Mouse (Mus musculus): ENCODE results near the gene 2210016F16Rik. TPM values are rescaled to one million over a fixed set of nuclear protein-coding genes. Genes with fewer than 3 reads are reported as not detected.
"Not testable (repeated sequence)": the region's sequence is repeated elsewhere in the genome, so short reads cannot be mapped to it uniquely, and the experiment has no call there.

The 2210016F16Rik gene
- total RNA-seq, 2 experiments from 2014 or later, result 21.9 to 24.1 TPM

GRCm38 (mm10) chr13:58384371-58384770, 654 bp downstream of the 2210016F16Rik start:
- no peak for DNase-seq (ENCODE audit: low spot score in 2 of 2)

GRCm38 (mm10) chr13:58373153-58373470, 11.9 kb downstream of the 2210016F16Rik start:
- no peak for DNase-seq (ENCODE audit: low spot score in 2 of 2)

DNA sequence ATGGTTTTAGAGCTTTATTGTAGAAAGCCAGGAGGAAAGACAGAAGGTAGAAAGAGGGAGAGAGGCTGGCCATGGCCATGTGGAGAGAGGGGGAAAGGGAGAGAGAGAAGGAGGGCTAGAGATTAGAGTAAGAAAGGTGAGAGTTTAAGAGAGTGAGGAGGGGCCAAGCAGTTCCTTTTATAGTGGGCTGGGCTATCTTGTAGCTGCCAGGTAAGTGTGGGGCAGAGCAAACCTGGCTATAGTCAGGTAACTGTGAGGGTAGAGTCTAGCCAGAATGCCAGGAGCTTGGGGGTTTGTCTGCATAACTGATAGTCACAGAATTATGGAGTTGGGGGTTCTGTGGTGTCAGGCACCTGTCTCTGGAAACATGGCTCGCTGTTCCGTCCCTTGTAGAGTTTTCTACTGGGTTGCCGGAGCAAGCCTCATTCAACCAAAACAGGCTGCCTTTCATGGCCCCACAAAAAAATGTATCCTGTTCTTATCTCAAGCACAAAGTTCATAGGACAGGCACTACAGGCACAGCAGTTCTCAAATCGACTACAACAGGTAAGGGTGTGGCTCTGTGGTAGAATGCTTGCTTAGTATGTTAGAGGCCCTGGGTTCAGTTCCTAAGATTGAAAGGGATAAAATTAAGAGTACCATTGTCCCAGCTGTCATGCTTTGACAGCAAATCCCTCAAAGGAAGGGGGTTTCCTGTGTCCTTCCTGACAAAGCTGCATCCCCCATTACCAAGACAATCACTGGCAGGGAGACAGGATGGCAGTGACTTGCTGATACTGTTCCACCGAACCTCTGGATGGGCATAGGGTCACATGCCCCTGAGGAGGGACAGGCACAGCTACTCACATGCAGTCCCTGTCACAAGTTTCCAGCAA, 12.5 kb downstream of the 2210016F16Rik start:
- no peak for DNase-seq (ENCODE audit: low spot score in 2 of 2)

- no peak for DNase-seq (ENCODE audit: low spot score in 2 of 2)
Observed at GRCm38 (mm10) chr13:58368835-58369234, 16.2 kb downstream of the 2210016F16Rik start.

DNA sequence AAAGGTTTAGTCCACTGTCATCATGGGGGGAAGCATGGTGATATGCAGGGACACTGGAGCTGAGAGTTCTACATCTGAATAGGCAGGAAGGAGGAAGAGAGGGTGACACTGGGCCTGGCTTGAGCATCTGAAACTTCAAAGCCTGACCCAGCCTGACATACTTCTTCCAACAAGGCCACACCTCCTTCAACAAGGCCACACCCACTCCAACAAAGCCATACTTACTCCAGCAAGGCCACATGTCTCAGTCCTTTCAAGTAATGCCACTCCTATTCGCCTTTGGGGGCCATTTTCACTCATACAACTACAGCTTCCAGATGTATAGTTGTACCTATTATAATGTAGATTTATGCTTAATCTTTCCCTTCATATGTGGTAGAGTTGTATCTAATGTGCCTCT, 17.4 kb downstream of the 2210016F16Rik start:
- DNase-seq (ENCODE audit: low spot score in 2 of 2), result no peak

GRCm38 (mm10) chr13:58366373-58366772, 18.7 kb downstream of the 2210016F16Rik start:
- DNase-seq (ENCODE audit: low spot score in 2 of 2), result no peak

- DNase-seq (ENCODE audit: low spot score in 2 of 2), result not testable (repeated sequence)
Observed at GRCm38 (mm10) chr13:58365179-58365578, 19.8 kb downstream of the 2210016F16Rik start.

DNA sequence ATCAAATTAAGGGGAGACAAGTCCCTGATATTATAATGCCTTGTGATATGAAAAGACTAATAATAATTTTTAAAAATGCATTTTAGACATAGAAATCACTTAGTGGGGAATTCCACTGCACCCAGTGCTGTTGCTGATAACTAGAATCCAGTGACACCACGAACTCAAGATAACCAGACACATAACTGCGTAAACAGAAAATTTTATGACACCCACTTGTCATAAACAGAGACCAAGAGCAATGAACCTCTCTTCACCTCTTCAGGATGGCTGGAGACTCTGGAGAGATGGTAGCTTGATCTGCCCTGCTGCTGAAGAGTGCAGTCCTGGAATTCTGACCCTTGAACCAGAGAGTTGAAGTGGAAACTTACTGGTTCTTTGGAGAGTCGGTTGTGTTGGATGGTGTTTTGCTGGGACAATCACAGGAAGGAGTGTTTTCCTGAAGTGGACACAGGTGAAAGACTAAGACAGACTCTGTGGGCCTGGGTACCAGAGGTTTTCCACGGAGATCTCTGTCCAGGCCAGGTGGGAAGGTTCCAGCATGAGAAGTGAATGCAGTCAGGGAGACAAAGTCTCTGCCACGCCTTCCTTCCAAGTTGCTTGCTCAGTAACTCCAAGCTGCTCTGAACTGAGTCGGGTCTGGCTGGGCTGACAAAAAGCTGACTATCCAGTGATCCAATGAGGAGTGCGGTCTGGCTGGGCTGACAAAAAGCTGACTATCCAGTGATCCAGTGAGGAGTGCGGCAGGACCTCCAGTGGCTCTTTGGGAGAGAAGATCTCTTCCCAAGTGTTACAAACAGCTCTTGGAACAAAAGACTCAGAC, 20.5 kb downstream of the 2210016F16Rik start:
- no peak for DNase-seq (ENCODE audit: low spot score in 2 of 2)

- DNase-seq (ENCODE audit: low spot score in 2 of 2), result no peak
Observed at GRCm38 (mm10) chr13:58359304-58359653, 25.7 kb downstream of the 2210016F16Rik start.

DNA sequence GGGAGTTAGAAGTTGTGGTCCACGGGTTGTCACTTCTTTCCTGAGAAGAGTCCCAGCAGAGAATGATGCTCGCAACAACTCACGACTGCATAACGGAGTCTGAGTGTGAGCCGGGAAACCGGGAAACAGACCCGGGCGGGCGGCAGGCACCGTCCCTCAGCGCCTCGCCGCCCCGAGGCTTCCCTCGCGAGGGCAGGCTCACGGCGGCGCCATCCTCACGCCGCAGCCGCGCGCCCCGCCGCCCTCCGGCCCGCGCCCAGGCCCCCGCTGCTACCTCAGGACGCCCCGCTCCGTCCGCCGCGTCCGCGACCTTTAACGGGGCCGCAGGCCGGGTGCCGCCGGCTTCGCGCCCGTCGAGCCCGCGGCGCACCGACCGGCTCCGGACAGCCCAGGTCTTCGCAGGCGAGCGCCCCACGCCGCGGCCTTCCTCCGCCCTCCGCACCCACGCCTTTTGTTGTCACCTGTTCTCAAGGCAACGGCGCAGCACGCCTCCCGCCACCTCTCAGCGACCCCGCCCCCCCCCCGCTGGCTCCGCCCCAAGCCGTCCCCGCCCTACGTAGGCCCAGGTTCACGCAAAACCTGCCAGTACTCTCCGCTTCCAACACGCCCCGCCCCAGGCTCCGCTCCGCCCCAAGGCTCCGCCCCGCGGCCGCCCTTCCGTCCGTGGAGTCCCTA, 26.3 kb downstream of the 2210016F16Rik start, which contains the start of gene Kif27:
Kif27 (minus strand) TSS at position 494 of the 675 bp plus-strand sequence.
- DNase-seq (ENCODE audit: low spot score in 2 of 2), result peak; percentile 50 to 66

DNA sequence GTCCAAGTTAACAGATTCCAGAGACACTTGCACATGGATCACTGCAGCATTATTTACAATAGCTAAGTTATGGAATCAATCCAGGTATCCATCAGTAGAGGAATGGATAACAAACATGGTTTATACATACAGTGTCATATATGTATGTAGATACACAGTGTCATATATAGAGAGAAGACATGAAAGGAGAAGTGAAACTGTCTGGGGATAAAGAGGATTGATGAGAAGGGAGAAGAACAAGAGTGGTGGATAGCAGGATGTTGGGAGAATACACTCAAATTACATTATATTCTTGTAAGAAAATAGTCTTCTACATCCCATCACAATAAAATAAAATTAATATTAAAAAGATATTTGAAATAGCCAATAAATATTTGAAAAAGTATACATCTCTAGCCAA, 32.0 kb downstream of the 2210016F16Rik start:
- no peak for DNase-seq (ENCODE audit: low spot score in 2 of 2)

DNA sequence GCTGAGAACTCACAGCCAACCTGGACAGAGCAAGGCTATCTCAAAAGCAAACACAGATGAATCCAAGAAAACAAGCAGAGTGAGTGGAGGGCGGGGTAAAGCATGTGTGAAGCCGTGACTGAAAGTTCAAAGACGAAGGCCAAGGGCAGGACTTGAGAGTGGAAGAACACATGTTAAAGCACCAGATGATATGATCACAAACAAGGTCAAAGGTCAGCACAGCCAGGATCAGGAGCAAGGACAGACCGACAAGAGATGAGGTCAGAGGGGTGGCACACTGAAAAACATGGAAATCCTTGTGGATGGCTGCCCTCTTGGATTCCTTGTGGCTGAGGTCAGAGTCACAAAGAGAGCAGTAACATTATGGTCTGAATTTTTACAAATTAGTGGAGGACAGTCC, 34.4 kb downstream of the 2210016F16Rik start:
- no peak for DNase-seq (ENCODE audit: low spot score in 2 of 2)

GRCm38 (mm10) chr13:58344505-58344904, 40.5 kb downstream of the 2210016F16Rik start:
- no peak for DNase-seq (ENCODE audit: low spot score in 2 of 2)

GRCm38 (mm10) chr13:58337456-58337855, 47.6 kb downstream of the 2210016F16Rik start:
- no peak for DNase-seq (ENCODE audit: low spot score in 2 of 2)

GRCm38 (mm10) chr13:58334116-58334515, 50.9 kb downstream of the 2210016F16Rik start:
- DNase-seq (ENCODE audit: low spot score in 2 of 2), result no peak

Small RNA genes within 50 kb of the gene (microRNA-seq; reads per million reads assigned to microRNA genes)
- gene Mir7-1, result 508 reads per million, percentile 67 among the genes with 10 or more reads in this experiment

Other genes with a start within 250 kb of the 2210016F16Rik start
- 10 to 100 TPM; 51.0 to 58.0 TPM for gene Idnk, start 227.6 kb downstream of the 2210016F16Rik start, total RNA-seq (2021)
- gene Ubqln1, start 169.6 kb downstream of the 2210016F16Rik start, total RNA-seq (2021), result 10 to 100 TPM; 91.1 to 93.4 TPM
- gene Gkap1, start 109.5 kb downstream of the 2210016F16Rik start, total RNA-seq (2021), result 10 to 100 TPM; 47.2 to 49.7 TPM
- gene Kif27, start 26.1 kb downstream of the 2210016F16Rik start, total RNA-seq (2021), result 1 to 10 TPM; 2.2 to 2.6 TPM
- gene Rmi1, start 17.0 kb upstream of the 2210016F16Rik start, total RNA-seq (2021), result 10 to 100 TPM; 23.2 to 24.8 TPM
- 1,000 to 10,000 TPM; 1,032 to 1,080 TPM for gene Hnrnpk, start 18.1 kb upstream of the 2210016F16Rik start, total RNA-seq (2021)
- gene Slc28a3, start 225.7 kb upstream of the 2210016F16Rik start, total RNA-seq (2021), result under 1 TPM in 1 of 2 experiments, not detected in 1; 0.67 TPM